Mouse (Mus musculus): ENCODE results near the gene Kcnt2. TPM values are rescaled to one million over a fixed set of nuclear protein-coding genes. Genes with fewer than 3 reads are reported as not detected.

Kcnt2 gene
- polyA plus RNA-seq, 1 experiment from 2014 or later = 1.9 TPM

DNA sequence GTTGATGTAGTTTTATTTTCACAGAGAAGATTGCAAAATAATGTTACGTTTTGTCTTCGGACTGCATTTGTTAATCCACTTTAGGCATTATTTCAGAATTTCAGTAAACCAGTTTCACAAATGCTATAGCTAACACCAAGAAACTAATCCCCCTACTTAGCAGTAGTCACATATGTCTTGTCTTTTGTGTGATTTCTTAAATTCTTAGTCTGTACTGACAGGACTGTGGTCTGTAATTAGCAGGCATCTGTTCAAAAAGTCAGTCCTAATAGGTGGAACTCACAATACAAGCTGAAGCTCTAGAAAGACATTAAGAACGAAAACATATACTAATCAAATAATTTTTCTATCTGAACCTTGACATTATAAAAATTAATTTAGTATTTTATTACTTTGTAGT is 332.6 kb downstream of the Kcnt2 start:
- H3K36me3 ChIP-seq (ENCODE audit: control insufficient read depth, insufficient read depth, low read length) = no peaks in the 10 kb centered on the region
- H3K9me3 ChIP-seq (replicated peaks; ENCODE audit: control insufficient read depth, low read length) = no peaks in the 10 kb centered on the region
- no peak overlapping the region for H3K4me3 ChIP-seq (ENCODE audit: low read depth, low read length)
- H3K27me3 ChIP-seq (replicated peaks; ENCODE audit: control insufficient read depth, insufficient read depth, low read length) = no peaks in the 10 kb centered on the region
- H3K27ac ChIP-seq (ENCODE audit: low read depth, low read length) = no peak overlapping the region
- peak; percentile 75 for ATAC-seq
- no peaks in the 10 kb centered on the region for H3K4me1 ChIP-seq (ENCODE audit: control insufficient read depth, insufficient read depth, low read length)
- peak; percentile 52 for DNase-seq (ENCODE audit: low spot score)
- no peak overlapping the region for H3K9ac ChIP-seq (ENCODE audit: low read length)
- 55% methylated on average over 3 of the region's 3 CpGs for WGBS
- H3K4me2 ChIP-seq (ENCODE audit: low read length) = no peak overlapping the region

DNA sequence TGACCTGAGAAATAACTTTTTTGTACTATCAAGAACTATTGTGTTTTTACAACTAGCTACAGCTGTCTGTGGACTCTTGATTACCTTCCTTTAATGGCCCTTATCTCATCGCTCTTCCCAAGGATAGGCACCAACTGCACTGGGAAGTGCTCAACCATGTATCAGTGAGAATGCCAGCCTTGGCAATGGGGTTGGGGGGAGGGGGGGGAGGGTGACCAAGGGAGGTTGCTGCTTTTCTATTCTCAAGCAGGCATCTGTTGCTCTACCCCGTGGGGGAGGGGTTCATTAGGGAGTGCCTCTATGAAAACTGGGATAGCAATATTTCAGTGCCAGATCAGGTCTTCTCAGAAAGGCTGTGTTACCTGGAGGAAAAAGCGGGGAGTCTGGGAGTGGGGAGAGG is 342.3 kb downstream of the Kcnt2 start:
- 72% methylated on average over 3 of the region's 3 CpGs for WGBS
- DNase-seq (ENCODE audit: low spot score) (no peak), ATAC-seq (no peak)
- Histone ChIP-seq H3K9me3 (replicated peaks; ENCODE audit: control insufficient read depth, low read length) (no peaks in the 10 kb centered on the region), H3K4me3 (ENCODE audit: low read depth, low read length) (no peak overlapping the region), H3K36me3 (ENCODE audit: control insufficient read depth, insufficient read depth, low read length) (no peaks in the 10 kb centered on the region), H3K4me1 (ENCODE audit: control insufficient read depth, insufficient read depth, low read length) (no peaks in the 10 kb centered on the region), H3K9ac (ENCODE audit: low read length) (no peak overlapping the region), H3K27me3 (replicated peaks; ENCODE audit: control insufficient read depth, insufficient read depth, low read length) (no peaks in the 10 kb centered on the region), H3K4me2 (ENCODE audit: low read length) (no peak overlapping the region), H3K27ac (ENCODE audit: low read depth, low read length) (no peak overlapping the region)

DNA sequence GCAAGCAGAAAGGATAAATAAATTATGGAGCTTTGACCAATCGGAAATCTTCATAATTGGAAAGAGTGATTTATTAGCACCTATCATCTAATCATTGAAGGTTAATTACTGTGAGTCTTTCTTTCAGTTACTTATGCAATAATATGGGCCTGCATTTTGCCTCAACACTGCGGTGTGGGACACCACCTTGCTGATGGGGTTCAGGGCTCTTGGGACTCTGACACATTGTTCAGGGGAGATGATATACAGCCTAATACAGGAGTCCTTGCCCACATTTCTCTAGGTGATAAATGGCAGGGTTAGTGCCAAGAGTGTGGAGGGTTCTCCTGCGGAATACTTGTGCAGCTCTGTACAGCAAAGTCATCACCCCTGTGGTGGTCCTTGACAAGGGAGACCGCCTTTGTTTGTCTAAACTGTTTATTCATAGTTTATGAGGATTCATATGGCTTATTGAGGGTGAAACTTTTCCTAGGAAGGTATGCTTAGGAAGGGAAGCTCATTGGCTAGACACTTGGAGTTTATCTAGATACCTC is 362.9 kb downstream of the Kcnt2 start:
- Histone ChIP-seq H3K4me3 (ENCODE audit: low read depth, low read length) (no peak overlapping the region), H3K36me3 (ENCODE audit: control insufficient read depth, insufficient read depth, low read length) (no peaks in the 10 kb centered on the region), H3K4me2 (ENCODE audit: low read length) (no peak overlapping the region), H3K4me1 (ENCODE audit: control insufficient read depth, insufficient read depth, low read length) (no peaks in the 10 kb centered on the region), H3K27ac (ENCODE audit: low read depth, low read length) (no peak overlapping the region), H3K9ac (ENCODE audit: low read length) (no peak overlapping the region), H3K9me3 (replicated peaks; ENCODE audit: control insufficient read depth, low read length) (no peaks in the 10 kb centered on the region), H3K27me3 (replicated peaks; ENCODE audit: control insufficient read depth, insufficient read depth, low read length) (no peaks in the 10 kb centered on the region)
- ATAC-seq (no peak), DNase-seq (ENCODE audit: low spot score) (no peak)
- WGBS = 90% methylated on average over 4 of the region's 4 CpGs

DNA sequence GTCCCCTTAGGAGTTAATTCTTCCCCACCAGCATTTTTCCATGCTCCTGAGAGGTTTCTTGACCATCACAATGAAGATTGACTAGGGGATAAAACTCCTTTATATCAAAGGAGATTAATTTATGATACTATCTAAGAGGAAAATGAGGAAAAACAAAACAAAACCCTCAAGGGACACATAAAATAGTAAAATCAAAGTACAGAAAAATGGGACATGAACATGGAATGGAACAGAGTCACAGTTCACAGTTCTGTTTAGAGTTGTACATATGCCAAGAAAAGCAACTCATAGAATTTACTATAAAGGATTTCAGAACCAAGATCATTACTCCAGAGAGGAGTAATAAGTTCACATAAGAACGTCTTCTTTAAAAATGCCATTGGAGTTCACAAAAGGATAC is 367.1 kb downstream of the Kcnt2 start:
- WGBS = 68% methylated on average over 1 of the region's 1 CpGs
- no peaks in the 10 kb centered on the region for H3K36me3 ChIP-seq (ENCODE audit: control insufficient read depth, insufficient read depth, low read length)

DNA sequence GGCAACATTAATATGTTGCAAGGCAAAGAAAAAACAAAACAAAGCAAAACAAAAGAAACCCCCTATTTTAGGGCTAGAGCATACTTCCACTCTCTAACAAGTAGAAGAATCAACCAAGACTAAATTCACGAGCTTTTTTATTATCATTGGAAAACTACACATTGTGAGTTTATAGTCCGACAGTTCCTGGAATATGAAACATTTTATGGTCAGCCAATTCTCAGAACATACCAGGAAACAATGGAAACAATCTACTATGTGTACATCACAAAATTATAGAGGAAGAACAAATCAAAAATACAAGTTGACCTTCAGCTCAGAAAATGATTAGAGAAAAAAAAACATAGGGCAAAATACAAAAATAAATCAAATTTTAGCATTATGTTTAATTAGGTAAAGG is 368.9 kb downstream of the Kcnt2 start:
- DNase-seq (ENCODE audit: low spot score) (no peak), ATAC-seq (no peak)
- H3K36me3 ChIP-seq (ENCODE audit: control insufficient read depth, insufficient read depth, low read length) = no peaks in the 10 kb centered on the region
- H3K27me3 ChIP-seq (replicated peaks; ENCODE audit: control insufficient read depth, insufficient read depth, low read length) = no peaks in the 10 kb centered on the region
- H3K9me3 ChIP-seq (replicated peaks; ENCODE audit: control insufficient read depth, low read length) = no peaks in the 10 kb centered on the region
- H3K4me2 ChIP-seq (ENCODE audit: low read length) = no peak overlapping the region
- no peak overlapping the region for H3K9ac ChIP-seq (ENCODE audit: low read length)
- 77% methylated on average over 2 of the region's 2 CpGs for WGBS
- no peak overlapping the region for H3K4me3 ChIP-seq (ENCODE audit: low read depth, low read length)
- no peak overlapping the region for H3K27ac ChIP-seq (ENCODE audit: low read depth, low read length)
- no peaks in the 10 kb centered on the region for H3K4me1 ChIP-seq (ENCODE audit: control insufficient read depth, insufficient read depth, low read length)

More for the DNA sequence above, 367.1 kb downstream of the Kcnt2 start:
- no peak overlapping the region for H3K4me2 ChIP-seq (ENCODE audit: low read length)
- H3K9ac ChIP-seq (ENCODE audit: low read length) = no peak overlapping the region
- ATAC-seq (no peak), DNase-seq (ENCODE audit: low spot score) (no peak)
- H3K4me3 ChIP-seq (ENCODE audit: low read depth, low read length) = no peak overlapping the region
- H3K27ac ChIP-seq (ENCODE audit: low read depth, low read length) = no peak overlapping the region
- no peaks in the 10 kb centered on the region for H3K4me1 ChIP-seq (ENCODE audit: control insufficient read depth, insufficient read depth, low read length)
- no peaks in the 10 kb centered on the region for H3K27me3 ChIP-seq (replicated peaks; ENCODE audit: control insufficient read depth, insufficient read depth, low read length)
- H3K9me3 ChIP-seq (replicated peaks; ENCODE audit: control insufficient read depth, low read length) = no peaks in the 10 kb centered on the region

DNA sequence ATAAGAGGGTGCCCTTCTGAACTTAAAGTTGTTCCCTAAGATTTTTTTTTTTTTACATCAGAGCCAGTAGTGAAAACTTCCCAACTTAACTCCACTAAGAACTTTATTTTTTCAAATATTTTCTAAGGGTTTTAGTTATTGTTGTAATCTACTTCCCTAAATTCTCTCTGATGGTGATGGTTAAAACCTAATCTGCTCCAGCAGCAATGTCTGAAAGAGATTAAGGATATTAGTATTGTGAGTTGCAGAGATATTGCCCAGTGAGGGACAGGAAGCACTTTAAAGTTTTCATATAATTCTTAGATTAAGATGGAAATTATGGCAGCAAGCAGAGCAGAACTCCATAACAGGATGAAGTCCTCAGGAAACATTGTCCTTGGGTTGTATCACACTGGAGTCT is 372.2 kb downstream of the Kcnt2 start:
- no peak overlapping the region for H3K9ac ChIP-seq (ENCODE audit: low read length)
- no peaks in the 10 kb centered on the region for H3K9me3 ChIP-seq (replicated peaks; ENCODE audit: control insufficient read depth, low read length)
- no peak overlapping the region for H3K4me2 ChIP-seq (ENCODE audit: low read length)
- ATAC-seq (no peak), DNase-seq (ENCODE audit: low spot score) (no peak)
- H3K27ac ChIP-seq (ENCODE audit: low read depth, low read length) = no peak overlapping the region
- no peaks in the 10 kb centered on the region for H3K27me3 ChIP-seq (replicated peaks; ENCODE audit: control insufficient read depth, insufficient read depth, low read length)
- no peaks in the 10 kb centered on the region for H3K4me1 ChIP-seq (ENCODE audit: control insufficient read depth, insufficient read depth, low read length)
- no peaks in the 10 kb centered on the region for H3K36me3 ChIP-seq (ENCODE audit: control insufficient read depth, insufficient read depth, low read length)
- no peak overlapping the region for H3K4me3 ChIP-seq (ENCODE audit: low read depth, low read length)

DNA sequence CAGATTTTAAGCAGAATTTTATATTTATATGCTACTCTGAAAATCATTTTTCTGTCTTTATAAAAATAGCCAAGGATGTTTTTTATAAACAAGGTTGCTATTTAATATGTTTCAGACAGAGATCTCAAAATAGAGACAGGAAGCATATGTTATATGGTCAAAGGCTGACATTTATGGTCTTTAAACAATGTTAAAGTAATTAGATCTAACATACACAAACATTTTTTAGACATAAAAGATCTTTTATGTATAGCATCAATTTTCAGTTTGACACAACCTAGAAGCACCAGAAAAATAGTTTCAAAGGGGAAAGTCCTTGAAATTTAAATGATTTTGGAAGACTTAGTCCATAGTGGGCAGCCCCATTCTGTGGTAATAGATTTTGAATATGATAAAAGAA is 379.0 kb downstream of the Kcnt2 start:
- H3K36me3 ChIP-seq (ENCODE audit: control insufficient read depth, insufficient read depth, low read length) = no peaks in the 10 kb centered on the region
- H3K27me3 ChIP-seq (replicated peaks; ENCODE audit: control insufficient read depth, insufficient read depth, low read length) = no peaks in the 10 kb centered on the region
- ATAC-seq = no peak

DNA sequence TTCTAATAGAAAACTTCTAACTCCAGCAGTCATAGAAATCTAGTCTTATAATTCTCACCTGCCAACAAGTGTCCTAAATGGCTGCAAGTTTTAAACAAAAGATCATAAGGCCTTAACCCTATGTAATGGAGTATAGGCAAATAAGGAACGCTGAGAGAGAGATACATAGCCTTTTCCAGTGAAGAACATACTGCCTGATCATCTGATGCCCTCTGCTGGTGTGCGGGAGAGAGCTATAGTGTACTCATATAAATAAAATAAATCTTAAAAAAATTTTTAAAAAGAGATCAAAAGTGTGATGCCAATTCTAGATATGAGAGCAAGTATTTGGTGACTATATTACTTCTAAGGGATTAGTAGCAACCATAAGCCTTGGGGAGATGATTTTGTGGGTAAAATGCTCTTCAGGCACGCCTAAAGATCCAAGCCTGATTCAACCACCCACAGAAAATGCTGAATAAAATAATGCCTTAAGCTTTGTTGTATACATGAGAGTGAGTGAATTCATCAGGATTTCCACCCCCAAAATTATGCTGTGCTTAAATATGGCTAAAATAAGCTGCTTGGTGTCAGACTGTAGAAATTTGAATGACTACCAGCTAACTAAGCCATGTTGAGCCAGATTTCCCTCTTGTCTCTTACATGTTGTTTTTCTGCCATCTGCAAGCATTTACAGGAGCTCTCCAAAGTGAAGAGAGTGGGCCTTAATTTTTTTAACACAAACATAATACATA is 413.8 kb downstream of the Kcnt2 start:
- no peak overlapping the region for H3K4me3 ChIP-seq (ENCODE audit: low read depth, low read length)
- no peaks in the 10 kb centered on the region for H3K9me3 ChIP-seq (replicated peaks; ENCODE audit: control insufficient read depth, low read length)
- H3K4me2 ChIP-seq (ENCODE audit: low read length) = no peak overlapping the region
- no peak overlapping the region for H3K9ac ChIP-seq (ENCODE audit: low read length)
- H3K4me1 ChIP-seq (ENCODE audit: control insufficient read depth, insufficient read depth, low read length) = peaks cover 5% of the 10 kb centered on the region; the same call in 1 of the 2 replicates
- DNase-seq (ENCODE audit: low spot score) = peak; percentile 44
- H3K27me3 ChIP-seq (replicated peaks; ENCODE audit: control insufficient read depth, insufficient read depth, low read length) = no peaks in the 10 kb centered on the region
- 62% methylated on average over 3 of the region's 3 CpGs for WGBS
- H3K36me3 ChIP-seq (ENCODE audit: control insufficient read depth, insufficient read depth, low read length) = no peaks in the 10 kb centered on the region
- H3K27ac ChIP-seq (ENCODE audit: low read depth, low read length) = no peak overlapping the region
- peak; percentile 43; the same call in 1 of the 2 replicates for ATAC-seq

More for the DNA sequence above, 379.0 kb downstream of the Kcnt2 start:
- DNase-seq (ENCODE audit: low spot score) = no peak
- Histone ChIP-seq H3K27ac (ENCODE audit: low read depth, low read length) (no peak overlapping the region), H3K9ac (ENCODE audit: low read length) (no peak overlapping the region), H3K4me1 (ENCODE audit: control insufficient read depth, insufficient read depth, low read length) (no peaks in the 10 kb centered on the region), H3K4me3 (ENCODE audit: low read depth, low read length) (no peak overlapping the region), H3K9me3 (replicated peaks; ENCODE audit: control insufficient read depth, low read length) (no peaks in the 10 kb centered on the region), H3K4me2 (ENCODE audit: low read length) (no peak overlapping the region)

DNA sequence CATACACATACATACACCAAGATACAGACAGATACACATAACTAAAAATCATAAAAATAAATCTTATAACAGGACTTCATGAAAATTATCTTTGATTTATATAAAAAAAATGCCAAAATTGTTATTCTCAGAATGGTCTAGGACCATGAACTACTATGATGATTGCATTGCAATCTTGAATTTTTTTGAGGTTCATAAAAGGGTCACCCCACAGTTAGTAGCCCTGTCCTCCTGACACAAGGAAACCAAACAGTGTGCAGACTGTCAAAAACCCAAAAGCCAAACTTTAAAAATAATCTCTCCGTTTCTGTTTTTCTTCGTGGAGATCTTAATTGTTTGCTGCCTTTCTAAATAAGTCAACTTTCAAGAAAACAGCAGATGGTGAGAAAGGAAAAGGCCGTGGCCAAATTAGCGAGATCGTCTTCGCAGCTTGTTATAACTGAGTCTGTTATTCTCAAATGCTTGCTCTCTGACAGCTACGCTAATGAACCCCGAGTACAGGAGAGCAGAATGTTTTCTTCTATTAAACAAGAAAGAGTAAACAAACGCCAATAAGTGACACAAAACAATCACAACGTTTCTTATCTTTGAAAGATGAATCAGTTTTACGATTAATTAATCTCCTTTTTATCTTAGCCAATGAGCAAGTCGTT is 414.9 kb downstream of the Kcnt2 start:
- Histone ChIP-seq H3K4me3 (ENCODE audit: low read depth, low read length) (peak overlapping the region; percentile 21; the same call in 1 of the 2 replicates), H3K4me2 (ENCODE audit: low read length) (peak overlapping the region; percentile 46), H3K27me3 (replicated peaks; ENCODE audit: control insufficient read depth, insufficient read depth, low read length) (no peaks in the 10 kb centered on the region), H3K9ac (ENCODE audit: low read length) (peak overlapping the region; percentile 43; the same call in 1 of the 2 replicates), H3K9me3 (replicated peaks; ENCODE audit: control insufficient read depth, low read length) (no peaks in the 10 kb centered on the region), H3K36me3 (ENCODE audit: control insufficient read depth, insufficient read depth, low read length) (no peaks in the 10 kb centered on the region), H3K27ac (ENCODE audit: low read depth, low read length) (no peak overlapping the region), H3K4me1 (ENCODE audit: control insufficient read depth, insufficient read depth, low read length) (peaks cover 5% of the 10 kb centered on the region; the same call in 1 of the 2 replicates)
- peak; percentile 74 for DNase-seq (ENCODE audit: low spot score)
- ATAC-seq = peak; percentile 87
- 18% methylated on average over 12 of the region's 12 CpGs for WGBS
